16 mouse cellular contexts compared by ENCODE assay signal in the genomic region with DNA sequence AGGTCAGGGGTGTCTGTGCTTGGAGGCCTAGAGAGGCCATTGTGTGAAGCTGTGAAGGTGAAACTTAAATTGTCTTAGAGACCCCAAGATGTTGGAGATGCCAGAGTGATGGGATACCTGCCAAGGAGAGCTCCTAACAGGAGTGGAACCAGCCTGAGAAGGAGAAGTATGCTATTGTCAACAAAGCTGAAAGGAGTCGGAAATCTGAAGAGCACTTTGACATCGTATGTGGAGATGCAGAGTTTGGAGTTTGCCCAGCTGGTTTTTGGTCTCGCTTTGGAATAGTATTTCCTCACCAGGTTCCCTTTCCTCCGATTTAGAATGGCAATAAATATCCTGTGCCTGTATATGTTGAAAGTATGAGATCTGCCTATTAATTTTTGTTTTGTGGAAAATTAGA.
"Had no signal": no experiment of that assay in that cellular context is flagged by ENCODE, and none has a peak within 500 bp of the region (broad histone marks: within the 10 kb centered on the region; RNA-seq: fewer than 3 reads in every experiment).

No protein-coding gene starts in this region.

- H3K4me1 ChIP-seq: liver, embryonic 13.5 days; liver, embryonic 15.5 days; megakaryocyte, embryonic 14.5 days; midbrain, embryonic 12.5 days; neural tube, embryonic 12.5 days; stomach, embryonic 15.5 days had no signal

- H3K9me3 ChIP-seq: liver, embryonic 13.5 days; liver, embryonic 15.5 days; lung, embryonic 15.5 days; megakaryocyte, embryonic 14.5 days; midbrain, embryonic 12.5 days; neural tube, embryonic 12.5 days; stomach, embryonic 15.5 days had no signal

- H3K27ac ChIP-seq: liver, embryonic 13.5 days; liver, embryonic 15.5 days; lung, embryonic 15.5 days; macrophage; midbrain, embryonic 12.5 days; neural tube, embryonic 12.5 days; stomach, embryonic 15.5 days; stomach, postnatal 0 days had no signal

- H3K36me3 ChIP-seq: liver, embryonic 13.5 days; liver, embryonic 15.5 days; lung, embryonic 15.5 days; midbrain, embryonic 12.5 days; neural tube, embryonic 12.5 days; stomach, embryonic 15.5 days had no signal

- H3K9ac ChIP-seq: liver, embryonic 13.5 days; liver, embryonic 15.5 days; liver, postnatal 0 days; lung, embryonic 15.5 days; midbrain, embryonic 12.5 days; neural tube, embryonic 12.5 days; stomach, embryonic 15.5 days had no signal

- H3K4me3 ChIP-seq: liver, embryonic 13.5 days; liver, embryonic 15.5 days; lung, embryonic 15.5 days; megakaryocyte, embryonic 14.5 days; midbrain, embryonic 12.5 days; neural tube, embryonic 12.5 days; stomach, embryonic 15.5 days had no signal

- H3K27me3 ChIP-seq: liver, embryonic 13.5 days; liver, embryonic 15.5 days; lung, embryonic 15.5 days; megakaryocyte, embryonic 14.5 days; midbrain, embryonic 12.5 days; neural tube, embryonic 12.5 days; stomach, embryonic 15.5 days had no signal

- DNase-seq: liver; liver, embryonic 13.5 days; liver, postnatal 0 days; midbrain, embryonic 14.5 days; right cerebral cortex, postnatal 14 days; thymus, adult 2 months; thymus, postnatal 36 days had no signal

- H3K4me2 ChIP-seq: liver, embryonic 11.5 days; liver, embryonic 13.5 days; liver, embryonic 15.5 days; lung, embryonic 15.5 days; midbrain, embryonic 12.5 days; neural tube, embryonic 12.5 days; stomach, embryonic 15.5 days had no signal

- ATAC-seq: liver, postnatal 0 days had no signal
